Mouse (Mus musculus) ES-Bruce4 (cell line): ENCODE results near the gene 1700024G13Rik.

Source experiments
- CTCF ChIP-seq: IDR thresholded peaks from one replicate; pipeline ENCODE4 v1.8.1; 2011; ENCODE audit warnings: low read depth, low read length
- EP300 ChIP-seq: IDR thresholded peaks from 2 replicates; pipeline ENCODE4 v1.6.1; 2011; ENCODE audit warnings: low read depth, low read length; ENCODE audit not compliant: insufficient read depth
- POLR2A ChIP-seq: IDR thresholded peaks from one replicate; pipeline ENCODE4 v1.8.1; 2011; ENCODE audit warnings: low read length; ENCODE audit not compliant: insufficient read depth

- TF ChIP-seq EP300, result no peak
- no peak for TF ChIP-seq POLR2A
- TF ChIP-seq CTCF, result no peak
These were observed at the start of gene 1700024G13Rik for GRCm38 (mm10) chr14:32388196-32388595.
